Mouse (Mus musculus) left cerebral cortex, postnatal 36 days (tissue): ENCODE measurements around the gene Olfr896-ps1. TPM values are rescaled to one million over a fixed set of nuclear protein-coding genes. Genes with fewer than 3 reads are reported as not detected.

Experiments
- DNase-seq, 2 experiments: peaks; one replicate each; pipeline ENCODE4 v3.0.0; 2021 to 2022; ENCODE audit warnings: low spot score in 2 of 2, mixed read lengths in 1 of 2
- intact Hi-C: fragments of 180-260 bp; cut with DNase I; formaldehyde crosslinking; loops from one replicate; pipeline ENCODE4 v1.15.1; 2025
- total RNA-seq, 2 experiments: library from RNA; stranded (reverse); gene quantifications; 2 replicates each; pipeline ENCODE4 v1.2.3; 2021

The Olfr896-ps1 gene
- total RNA-seq, result not detected

DNA sequence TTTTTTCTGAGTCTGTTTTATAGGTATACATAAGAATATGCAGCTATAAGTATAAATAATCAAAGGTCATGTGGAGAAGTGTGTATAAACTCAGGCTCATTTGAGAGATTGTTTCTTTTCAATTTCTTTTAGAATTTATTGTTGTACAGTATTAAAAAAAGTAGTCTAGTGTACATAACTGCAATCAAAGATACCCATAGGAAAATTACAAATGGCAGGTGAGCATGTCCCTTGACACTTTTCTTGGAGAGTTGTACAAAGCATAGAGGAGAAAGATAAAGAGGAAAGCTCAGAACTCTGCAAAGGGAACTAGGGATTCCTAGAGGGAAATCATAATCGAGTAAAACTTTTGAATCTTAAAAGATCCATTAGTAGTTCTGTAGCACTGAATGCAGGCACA lies at the start of gene Olfr896-ps1:
Olfr896-ps1 (plus strand) TSS at position 301 of the 400 bp plus-strand sequence.
- intact Hi-C loops, result no loop called here
- no peak for DNase-seq

DNA sequence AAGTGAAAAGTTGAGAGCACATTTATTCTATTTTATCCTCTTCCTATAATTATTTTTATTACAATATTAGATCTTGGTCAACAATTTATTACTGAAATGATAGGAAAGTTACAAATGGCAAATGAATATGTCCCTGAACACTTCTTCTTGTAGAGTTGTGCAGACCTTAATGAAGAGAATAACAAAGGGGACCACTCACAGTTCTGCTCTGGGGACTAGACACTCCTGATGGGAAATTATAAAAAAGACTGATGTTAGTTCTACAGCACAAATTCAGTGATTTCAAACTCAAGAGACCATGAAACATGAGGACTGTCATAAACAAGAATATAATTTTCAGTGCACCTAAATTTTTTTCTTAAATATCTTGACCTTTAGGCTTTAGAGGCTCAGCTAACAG lies 38.4 kb upstream of the Olfr896-ps1 start, which contains the start of gene Olfr143:
Olfr143 (plus strand) TSS at position 301 of the 400 bp plus-strand sequence.
- DNase-seq, result no peak
- intact Hi-C loops, result no loop called here

DNA sequence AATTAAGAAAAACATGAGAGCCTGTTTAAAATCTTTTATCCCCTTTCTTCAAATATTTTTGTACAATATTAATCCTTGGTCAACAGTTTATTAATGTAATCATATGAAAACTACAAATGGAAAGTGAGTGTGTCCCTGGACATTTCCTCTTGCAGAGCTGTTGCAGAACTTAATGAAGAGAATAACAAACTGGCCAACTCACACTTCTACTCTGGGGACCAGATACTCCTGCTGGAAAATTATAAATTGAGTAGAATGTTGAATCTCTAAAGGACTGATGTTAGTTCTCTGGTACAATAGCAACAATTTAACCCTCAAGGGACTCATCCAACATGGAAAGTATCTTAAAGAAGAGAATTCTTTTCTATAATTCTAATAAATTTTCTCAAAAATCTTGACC lies 23.4 kb upstream of the Olfr896-ps1 start, which contains the start of gene Olfr895:
Olfr895 (plus strand) TSS at position 301 of the 400 bp plus-strand sequence.
- intact Hi-C loops, result no loop called here
- no peak for DNase-seq

GRCm38 (mm10) chr9:38328760-38329159 lies 37.9 kb downstream of the Olfr896-ps1 start, which contains the start of gene Olfr25:
TSS of gene Olfr25 (plus strand) at chr9:38329060.
- intact Hi-C loops, result no loop called here
- DNase-seq, result no peak

Other genes with a start within 250 kb of the Olfr896-ps1 start
- gene Olfr884, start 244.6 kb upstream of the Olfr896-ps1 start, total RNA-seq, result not detected
- not detected for gene Olfr885, start 229.8 kb upstream of the Olfr896-ps1 start, total RNA-seq
- gene Olfr887, start 207.0 kb upstream of the Olfr896-ps1 start, total RNA-seq, result not detected
- gene Olfr888, start 183.0 kb upstream of the Olfr896-ps1 start, total RNA-seq, result not detected
- not detected for gene Olfr889, start 175.9 kb upstream of the Olfr896-ps1 start, total RNA-seq
- not detected for gene Olfr890, start 148.6 kb upstream of the Olfr896-ps1 start, total RNA-seq
- gene Olfr891, start 110.3 kb upstream of the Olfr896-ps1 start, total RNA-seq, result not detected
- gene Olfr893, start 82.7 kb upstream of the Olfr896-ps1 start, total RNA-seq, result not detected
- gene Olfr894, start 73.1 kb upstream of the Olfr896-ps1 start, total RNA-seq, result not detected
- gene Olfr143, start 38.3 kb upstream of the Olfr896-ps1 start, total RNA-seq, result not detected
- not detected for gene Olfr895, start 23.3 kb upstream of the Olfr896-ps1 start, total RNA-seq
- gene Olfr25, start 38.0 kb downstream of the Olfr896-ps1 start, total RNA-seq, result not detected
- not detected for gene Olfr898, start 57.3 kb downstream of the Olfr896-ps1 start, total RNA-seq
- not detected for gene Olfr250, start 75.8 kb downstream of the Olfr896-ps1 start, total RNA-seq
- not detected for gene Olfr251, start 86.0 kb downstream of the Olfr896-ps1 start, total RNA-seq
- gene Olfr147, start 110.6 kb downstream of the Olfr896-ps1 start, total RNA-seq, result not detected
- gene Olfr901, start 138.3 kb downstream of the Olfr896-ps1 start, total RNA-seq, result not detected
- gene Olfr902, start 156.5 kb downstream of the Olfr896-ps1 start, total RNA-seq, result not detected
- gene Olfr904, start 172.0 kb downstream of the Olfr896-ps1 start, total RNA-seq, result not detected
- not detected for gene Olfr905, start 180.0 kb downstream of the Olfr896-ps1 start, total RNA-seq
- not detected for gene Olfr906, start 196.0 kb downstream of the Olfr896-ps1 start, total RNA-seq
- not detected for gene Olfr907, start 204.7 kb downstream of the Olfr896-ps1 start, total RNA-seq
- not detected for gene Olfr911-ps1, start 230.5 kb downstream of the Olfr896-ps1 start, total RNA-seq
- not detected for gene Olfr910, start 246.7 kb downstream of the Olfr896-ps1 start, total RNA-seq